Mouse (Mus musculus): Measurements from ENCODE around the gene Reep6. TPM values are rescaled to one million over a fixed set of nuclear protein-coding genes. Genes with fewer than 3 reads are reported as not detected.

The Reep6 gene
- polyA plus RNA-seq, 1 experiment = 287 TPM

GRCm38 (mm10) chr10:80301256-80302081 is 28.3 kb upstream of the Reep6 start:
- WGBS = 70% methylated on average over 10 of the region's 10 CpGs
- peaks cover 48% of the 10 kb centered on the region for H3K27me3 ChIP-seq (ENCODE audit: control insufficient read depth, insufficient read depth, low read length)
- no peaks in the 10 kb centered on the region; the same call in 1 of the 2 replicates for H3K4me1 ChIP-seq (ENCODE audit: control insufficient read depth, insufficient read depth, insufficient read length, low read length)
- TF ChIP-seq POLR2A (IDR thresholded peaks at IDR 0.05; ENCODE audit: low read depth, low read length) (no peak), CTCF (IDR thresholded peaks at IDR 0.05; ENCODE audit: extremely low read depth, insufficient read length, insufficient replicate concordance, low read depth, low read length) (no peak)
- no peak overlapping the region for H3K27ac ChIP-seq (ENCODE audit: insufficient read depth, low read depth, low read length)
- no peaks in the 10 kb centered on the region for H3K36me3 ChIP-seq (ENCODE audit: control insufficient read depth, insufficient read depth, low read length)
- H3K4me3 ChIP-seq (ENCODE audit: low read depth, low read length) = no peak overlapping the region

GRCm38 (mm10) chr10:80302082-80302355 is 27.7 kb upstream of the Reep6 start:
- H3K4me3 ChIP-seq (ENCODE audit: low read depth, low read length) = no peak overlapping the region
- TF ChIP-seq POLR2A (IDR thresholded peaks at IDR 0.05; ENCODE audit: low read depth, low read length) (no peak), CTCF (IDR thresholded peaks at IDR 0.05; ENCODE audit: extremely low read depth, insufficient read length, insufficient replicate concordance, low read depth, low read length) (no peak)
- 55% methylated on average over 5 of the region's 5 CpGs for WGBS
- no peaks in the 10 kb centered on the region for H3K36me3 ChIP-seq (ENCODE audit: control insufficient read depth, insufficient read depth, low read length)
- H3K4me1 ChIP-seq (ENCODE audit: control insufficient read depth, insufficient read depth, insufficient read length, low read length) = no peaks in the 10 kb centered on the region; the same call in 1 of the 2 replicates
- H3K27me3 ChIP-seq (ENCODE audit: control insufficient read depth, insufficient read depth, low read length) = peaks cover 48% of the 10 kb centered on the region
- H3K27ac ChIP-seq (ENCODE audit: insufficient read depth, low read depth, low read length) = no peak overlapping the region

GRCm38 (mm10) chr10:80302471-80302881 is 27.3 kb upstream of the Reep6 start:
- Histone ChIP-seq H3K4me1 (ENCODE audit: control insufficient read depth, insufficient read depth, insufficient read length, low read length) (no peaks in the 10 kb centered on the region; the same call in 1 of the 2 replicates), H3K27ac (ENCODE audit: insufficient read depth, low read depth, low read length) (no peak overlapping the region), H3K36me3 (ENCODE audit: control insufficient read depth, insufficient read depth, low read length) (no peaks in the 10 kb centered on the region), H3K4me3 (ENCODE audit: low read depth, low read length) (no peak overlapping the region), H3K27me3 (ENCODE audit: control insufficient read depth, insufficient read depth, low read length) (peaks cover 48% of the 10 kb centered on the region)
- WGBS = 11% methylated on average over 9 of the region's 9 CpGs
- TF ChIP-seq POLR2A (IDR thresholded peaks at IDR 0.05; ENCODE audit: low read depth, low read length) = no peak
- TF ChIP-seq CTCF (IDR thresholded peaks at IDR 0.05; ENCODE audit: extremely low read depth, insufficient read length, insufficient replicate concordance, low read depth, low read length) = no peak

DNA sequence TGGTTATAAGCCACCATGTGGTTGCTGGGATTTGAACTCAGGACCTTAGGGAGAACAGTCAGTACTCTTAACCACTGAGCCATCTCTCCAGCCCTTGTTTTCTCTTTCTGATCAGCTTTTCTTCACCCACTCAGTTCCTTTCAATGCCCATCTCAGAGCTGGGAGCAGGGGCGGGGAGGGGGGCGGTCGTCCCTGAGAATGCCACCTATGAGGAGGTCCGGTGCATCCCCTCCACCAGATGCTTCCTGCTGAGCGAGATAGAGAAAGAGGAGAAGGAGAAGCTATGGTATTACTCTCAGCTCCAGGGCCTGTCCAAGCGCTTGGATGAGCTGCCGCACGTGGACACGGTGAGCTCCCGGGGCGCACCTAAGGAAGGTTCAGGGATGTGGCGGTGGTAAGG is 25.3 kb upstream of the Reep6 start:
- peak overlapping the region; percentile 43 for H3K4me3 ChIP-seq (ENCODE audit: low read depth, low read length)
- H3K27me3 ChIP-seq (ENCODE audit: control insufficient read depth, insufficient read depth, low read length) = peaks cover 30% of the 10 kb centered on the region
- TF ChIP-seq POLR2A (IDR thresholded peaks at IDR 0.05; ENCODE audit: low read depth, low read length) (no peak), CTCF (IDR thresholded peaks at IDR 0.05; ENCODE audit: extremely low read depth, insufficient read length, insufficient replicate concordance, low read depth, low read length) (no peak)
- no peaks in the 10 kb centered on the region for H3K36me3 ChIP-seq (ENCODE audit: control insufficient read depth, insufficient read depth, low read length)
- no peak overlapping the region for H3K27ac ChIP-seq (ENCODE audit: insufficient read depth, low read depth, low read length)
- 24% methylated on average over 12 of the region's 12 CpGs for WGBS
- no peaks in the 10 kb centered on the region; the same call in 1 of the 2 replicates for H3K4me1 ChIP-seq (ENCODE audit: control insufficient read depth, insufficient read depth, insufficient read length, low read length)

- no peaks in the 10 kb centered on the region for H3K36me3 ChIP-seq (ENCODE audit: control insufficient read depth, insufficient read depth, low read length)
- H3K27ac ChIP-seq (ENCODE audit: insufficient read depth, low read depth, low read length) = no peak overlapping the region
- TF ChIP-seq POLR2A (IDR thresholded peaks at IDR 0.05; ENCODE audit: low read depth, low read length) = no peak
- no peak for TF ChIP-seq CTCF (IDR thresholded peaks at IDR 0.05; ENCODE audit: extremely low read depth, insufficient read length, insufficient replicate concordance, low read depth, low read length)
- no peaks in the 10 kb centered on the region; the same call in 1 of the 2 replicates for H3K4me1 ChIP-seq (ENCODE audit: control insufficient read depth, insufficient read depth, insufficient read length, low read length)
- H3K27me3 ChIP-seq (ENCODE audit: control insufficient read depth, insufficient read depth, low read length) = peaks cover 27% of the 10 kb centered on the region
- WGBS = 11% methylated on average over 25 of the region's 25 CpGs
- H3K4me3 ChIP-seq (ENCODE audit: low read depth, low read length) = peak overlapping the region; percentile 43
Measured at GRCm38 (mm10) chr10:80304862-80305261, 24.9 kb upstream of the Reep6 start.

DNA sequence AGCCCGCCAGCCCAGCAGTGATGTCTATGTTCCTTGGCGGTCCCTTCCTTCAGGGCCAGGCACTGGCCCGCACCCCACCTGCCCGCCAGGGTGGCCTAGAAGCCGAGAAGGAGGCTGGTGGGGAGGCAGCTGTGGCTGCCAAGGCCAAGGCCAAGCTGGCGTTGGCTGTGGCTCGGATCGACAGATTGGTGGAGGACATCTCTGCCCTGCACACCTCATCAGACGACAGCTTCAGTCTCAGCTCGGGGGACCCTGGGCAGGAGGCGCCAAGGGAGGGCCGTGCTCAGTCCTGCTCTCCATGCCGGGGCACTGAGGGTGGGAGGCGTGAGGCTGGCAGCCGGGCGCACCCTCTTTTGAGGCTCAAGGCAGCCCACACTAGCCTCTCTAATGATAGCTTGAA is 18.2 kb upstream of the Reep6 start:
- peaks cover 40% of the 10 kb centered on the region for H3K27me3 ChIP-seq (ENCODE audit: control insufficient read depth, insufficient read depth, low read length)
- TF ChIP-seq POLR2A (IDR thresholded peaks at IDR 0.05; ENCODE audit: low read depth, low read length) (no peak), CTCF (IDR thresholded peaks at IDR 0.05; ENCODE audit: extremely low read depth, insufficient read length, insufficient replicate concordance, low read depth, low read length) (no peak)
- WGBS = 75% methylated on average over 16 of the region's 16 CpGs
- H3K4me1 ChIP-seq (ENCODE audit: control insufficient read depth, insufficient read depth, insufficient read length, low read length) = peaks cover 3% of the 10 kb centered on the region
- no peaks in the 10 kb centered on the region for H3K36me3 ChIP-seq (ENCODE audit: control insufficient read depth, insufficient read depth, low read length)
- no peak overlapping the region for H3K27ac ChIP-seq (ENCODE audit: insufficient read depth, low read depth, low read length)
- H3K4me3 ChIP-seq (ENCODE audit: low read depth, low read length) = no peak overlapping the region

DNA sequence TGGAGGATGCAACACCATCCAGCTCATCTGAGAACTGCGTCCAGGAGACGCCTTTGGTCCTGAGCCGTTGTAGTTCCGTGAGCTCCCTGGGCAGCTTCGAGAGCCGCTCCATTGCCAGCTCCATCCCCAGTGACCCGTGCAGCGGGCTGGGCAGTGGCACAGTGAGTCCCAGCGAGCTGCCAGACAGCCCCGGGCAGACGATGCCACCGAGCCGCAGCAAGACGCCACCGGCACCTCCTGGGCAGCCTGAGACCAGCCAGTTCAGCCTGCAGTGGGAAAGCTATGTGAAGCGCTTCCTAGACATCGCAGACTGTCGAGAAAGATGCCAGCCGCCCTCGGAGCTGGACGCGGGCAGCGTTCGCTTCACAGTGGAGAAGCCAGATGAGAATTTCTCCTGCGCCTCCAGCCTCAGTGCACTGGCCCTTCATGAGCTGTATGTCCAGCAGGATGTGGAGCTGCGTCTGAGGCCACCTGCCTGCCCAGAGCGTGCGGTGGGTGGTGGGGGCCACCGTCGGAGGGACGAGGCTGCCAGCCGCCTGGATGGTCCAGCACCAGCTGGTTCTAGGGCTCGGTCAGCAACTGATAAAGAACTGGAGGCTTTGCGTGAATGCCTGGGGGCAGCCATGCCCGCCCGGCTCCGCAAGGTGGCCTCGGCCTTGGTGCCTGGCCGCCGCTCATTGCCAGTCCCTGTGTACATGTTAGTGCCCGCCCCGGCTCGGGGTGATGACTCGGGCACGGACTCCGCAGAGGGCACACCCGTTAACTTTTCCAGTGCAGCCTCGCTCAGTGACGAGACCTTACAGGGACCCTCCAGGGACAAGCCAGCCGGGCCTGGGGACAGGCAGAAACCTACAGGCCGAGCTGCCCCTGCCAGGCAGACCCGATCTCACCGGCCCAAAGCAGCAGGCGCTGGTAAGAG is 16.9 kb upstream of the Reep6 start:
- peaks cover 3% of the 10 kb centered on the region; the same call in 1 of the 2 replicates for H3K36me3 ChIP-seq (ENCODE audit: control insufficient read depth, insufficient read depth, low read length)
- H3K4me3 ChIP-seq (ENCODE audit: low read depth, low read length) = no peak overlapping the region
- 58% methylated on average over 54 of the region's 54 CpGs for WGBS
- TF ChIP-seq POLR2A (IDR thresholded peaks at IDR 0.05; ENCODE audit: low read depth, low read length) = no peak
- no peak for TF ChIP-seq CTCF (IDR thresholded peaks at IDR 0.05; ENCODE audit: extremely low read depth, insufficient read length, insufficient replicate concordance, low read depth, low read length)
- H3K27ac ChIP-seq (ENCODE audit: insufficient read depth, low read depth, low read length) = no peak overlapping the region
- peaks cover 40% of the 10 kb centered on the region for H3K27me3 ChIP-seq (ENCODE audit: control insufficient read depth, insufficient read depth, low read length)
- peaks cover 3% of the 10 kb centered on the region for H3K4me1 ChIP-seq (ENCODE audit: control insufficient read depth, insufficient read depth, insufficient read length, low read length)
